Mouse (Mus musculus) frontal cortex, postnatal 25 days (tissue): ENCODE measurements around the gene Asic2.

Experiments used
- DNase-seq, 2 experiments: peaks; one replicate each; pipeline ENCODE4 v3.0.0; 2022; ENCODE audit warnings: low spot score in 2 of 2

Asic2 gene

GRCm38 (mm10) chr11:81841001-81841400 is 127.3 kb downstream of the Asic2 start:
- DNase-seq = no peak

DNA sequence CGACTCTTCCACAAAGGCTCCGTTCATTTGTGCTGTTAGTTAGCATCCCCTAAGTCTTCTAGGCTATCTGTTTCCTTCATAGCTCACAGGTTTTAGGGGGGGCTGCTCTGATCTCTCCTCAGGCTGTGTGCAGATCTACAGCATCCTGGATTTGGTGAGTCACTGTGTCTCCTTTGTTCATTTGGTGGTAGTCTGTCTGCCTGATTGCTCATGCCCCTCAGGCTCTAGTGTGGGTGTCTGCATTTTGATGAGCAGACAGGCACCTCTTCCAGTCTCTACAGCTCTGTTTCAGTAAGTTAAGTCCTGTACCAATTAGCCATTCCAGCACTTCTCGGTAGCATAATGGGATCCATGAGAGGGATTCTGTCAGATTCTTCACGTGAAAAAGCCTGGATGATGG is 129.8 kb downstream of the Asic2 start:
- no peak for DNase-seq

DNA sequence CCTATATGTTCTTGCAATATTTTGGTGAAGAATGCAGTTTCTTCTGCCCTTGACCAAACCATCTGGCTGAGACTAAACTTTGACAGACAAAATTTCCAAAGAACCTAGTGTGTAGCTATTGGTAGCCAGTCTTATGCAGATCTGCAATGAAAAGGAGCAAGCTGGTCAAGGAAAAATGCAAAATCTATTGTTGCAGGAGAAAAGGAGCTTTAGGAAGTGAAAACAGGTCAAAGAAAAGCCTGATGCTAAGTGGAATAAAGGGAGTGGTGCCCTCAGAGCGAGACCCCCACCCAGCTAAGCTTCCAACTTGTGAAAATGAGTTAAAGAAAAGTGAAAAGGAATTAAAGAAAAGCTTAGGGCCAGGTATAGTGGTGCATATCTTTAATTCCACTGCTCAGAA is 135.9 kb downstream of the Asic2 start:
- no peak for DNase-seq

DNA sequence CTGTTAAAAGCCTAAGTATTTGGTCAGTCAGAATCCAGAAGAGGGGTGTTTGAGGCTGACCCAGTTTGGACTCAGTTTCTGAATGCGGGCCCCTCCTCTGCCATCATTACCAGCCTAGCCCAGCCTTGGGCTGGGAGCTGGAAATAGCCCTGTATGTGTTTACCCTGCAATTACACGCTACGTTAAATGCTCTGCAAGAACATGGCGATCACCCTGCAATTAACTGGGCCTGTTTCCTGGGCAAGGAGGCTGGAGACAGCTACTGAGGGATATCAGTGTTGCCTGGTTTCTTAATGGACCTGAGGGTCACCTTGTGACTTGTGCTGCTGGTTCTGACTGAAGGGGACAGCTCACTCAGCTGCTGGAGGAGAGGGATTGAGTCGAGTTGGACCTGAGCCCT is 151.7 kb downstream of the Asic2 start:
- DNase-seq = no peak

- peak in 1 of 2 experiments; percentile 34 for DNase-seq
Measured at GRCm38 (mm10) chr11:81814816-81815215, 153.4 kb downstream of the Asic2 start.

GRCm38 (mm10) chr11:81806905-81807659 is 161.2 kb downstream of the Asic2 start:
- no peak for DNase-seq

- no peak for DNase-seq
Measured at GRCm38 (mm10) chr11:81803544-81803943, 164.7 kb downstream of the Asic2 start.

DNA sequence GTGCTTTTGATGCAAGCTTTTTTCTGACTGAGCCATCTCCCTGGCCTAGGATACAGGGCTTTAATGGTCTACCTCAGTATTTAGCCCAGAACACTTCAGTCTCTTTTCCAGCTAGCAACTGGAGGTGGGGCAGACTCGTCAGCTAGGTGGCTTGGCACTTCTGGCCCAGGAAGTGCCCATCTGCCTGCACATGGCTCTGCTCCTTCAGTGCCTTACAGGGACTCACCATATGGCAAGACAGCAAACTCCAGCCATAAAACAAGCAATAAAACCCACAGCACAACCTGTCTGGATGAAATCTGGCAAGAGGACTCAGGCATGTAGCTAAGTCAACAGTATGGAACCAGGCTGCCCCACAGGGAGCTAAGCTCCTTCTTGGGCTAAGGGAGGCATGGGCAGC is 165.6 kb downstream of the Asic2 start:
- no peak for DNase-seq

DNA sequence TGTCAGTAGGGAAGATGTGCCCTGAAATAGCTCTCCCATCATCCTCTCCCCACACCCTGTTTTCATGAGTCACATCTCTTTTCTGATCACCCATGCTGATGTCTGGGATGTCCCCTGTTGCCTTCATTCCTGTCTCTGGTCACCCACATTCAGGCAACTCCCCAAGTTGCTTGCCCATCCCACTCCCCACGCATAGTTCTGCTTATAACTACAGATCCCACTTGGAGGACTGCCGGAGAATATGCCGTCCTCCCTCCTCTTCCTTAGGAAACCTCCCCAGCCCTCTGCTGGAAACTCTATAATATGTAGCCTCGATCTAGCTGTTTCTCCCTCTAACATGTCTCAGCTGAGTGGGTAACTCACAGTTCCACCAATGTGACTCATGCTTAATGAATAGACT is 167.4 kb downstream of the Asic2 start:
- DNase-seq = peak in 1 of 2 experiments; percentile 17

GRCm38 (mm10) chr11:81793588-81793987 is 174.7 kb downstream of the Asic2 start:
- no peak for DNase-seq

- no peak for DNase-seq
Measured at GRCm38 (mm10) chr11:81791579-81791978, 176.7 kb downstream of the Asic2 start.

DNA sequence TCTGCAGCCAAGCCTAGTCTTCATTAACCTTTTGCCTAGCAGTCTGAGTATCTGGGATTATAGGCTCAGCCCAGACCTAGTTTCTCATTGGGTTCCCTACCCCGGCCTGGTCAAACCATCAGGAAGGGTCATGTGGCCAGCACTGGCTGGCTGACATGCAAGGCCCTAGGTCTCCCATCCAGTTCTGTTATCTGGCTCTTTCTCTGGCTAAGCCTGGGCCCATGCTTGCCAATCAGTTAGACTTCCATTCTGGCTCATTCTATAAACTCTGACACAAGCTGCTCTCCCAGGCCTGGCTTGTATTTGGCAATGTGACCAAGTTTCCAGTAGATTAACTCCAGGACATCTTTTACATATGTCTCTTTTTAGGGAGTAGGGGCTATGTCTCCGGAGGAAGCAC is 187.7 kb downstream of the Asic2 start:
- no peak for DNase-seq

DNA sequence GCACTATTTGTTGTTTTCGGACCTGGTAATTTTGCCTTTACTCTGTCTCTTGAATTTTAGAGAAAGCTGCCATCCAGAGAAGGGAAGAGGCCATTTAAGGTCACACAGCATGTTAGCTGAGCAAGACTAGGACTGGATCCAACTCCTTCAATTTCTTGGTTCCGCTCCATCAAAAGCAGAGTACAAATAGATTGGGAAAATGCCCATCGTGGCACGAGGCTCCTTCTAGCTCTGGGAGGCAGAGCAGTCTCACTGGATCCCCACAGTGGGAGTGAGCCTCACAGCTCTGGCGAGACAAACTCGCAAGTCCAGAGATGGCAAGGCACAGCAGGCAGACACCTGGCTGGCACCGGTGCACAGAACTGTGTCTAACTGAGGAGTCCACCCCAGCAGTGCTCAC is 188.4 kb downstream of the Asic2 start:
- no peak for DNase-seq

- no peak for DNase-seq
Measured at GRCm38 (mm10) chr11:81771195-81771895, 196.9 kb downstream of the Asic2 start.

DNA sequence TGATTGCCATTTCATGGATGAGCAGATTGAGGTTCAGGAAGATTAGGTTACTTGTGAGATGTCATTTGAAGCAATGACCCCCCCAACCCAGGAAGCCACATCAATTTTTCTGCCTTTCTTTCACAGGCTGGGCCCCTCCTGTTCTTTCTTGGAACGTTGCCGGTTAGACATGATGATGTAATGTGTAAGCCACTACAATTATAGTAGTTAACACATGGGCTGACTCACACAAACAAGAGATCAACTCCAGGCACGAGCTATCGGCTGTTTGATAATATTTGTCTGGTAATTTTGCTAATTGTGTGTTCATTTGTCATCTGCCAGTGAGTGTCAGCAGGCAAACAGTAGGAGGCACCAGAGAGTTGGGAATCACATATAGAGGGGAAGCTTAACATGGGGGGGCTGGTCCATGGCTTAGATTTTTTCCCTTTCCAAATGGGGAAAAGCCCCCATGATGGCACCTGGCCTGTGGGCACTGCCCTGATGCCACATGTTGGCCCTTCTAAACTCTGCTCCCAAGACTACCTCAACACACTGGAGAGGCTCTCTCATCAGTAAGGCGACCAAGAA is 198.5 kb downstream of the Asic2 start:
- DNase-seq = no peak

DNA sequence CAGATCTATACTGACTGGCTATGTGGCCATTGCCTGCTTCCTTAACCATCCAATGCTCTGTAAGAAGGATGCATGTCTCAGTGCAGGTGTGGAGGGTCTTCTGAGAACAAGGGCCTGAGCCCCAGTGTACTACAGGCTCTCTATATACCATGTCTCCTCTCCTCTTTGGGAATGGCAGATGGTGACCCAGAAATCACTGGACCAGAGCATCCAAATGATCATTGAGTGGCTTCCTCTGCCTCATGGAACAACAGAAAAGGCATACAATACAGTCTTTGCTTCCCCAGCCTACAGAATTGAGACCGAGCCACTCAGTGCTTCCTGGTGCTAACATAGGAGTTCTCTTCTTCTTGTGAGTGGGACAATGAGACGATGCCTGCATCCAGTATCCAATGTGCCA is 200.0 kb downstream of the Asic2 start:
- DNase-seq = no peak

DNA sequence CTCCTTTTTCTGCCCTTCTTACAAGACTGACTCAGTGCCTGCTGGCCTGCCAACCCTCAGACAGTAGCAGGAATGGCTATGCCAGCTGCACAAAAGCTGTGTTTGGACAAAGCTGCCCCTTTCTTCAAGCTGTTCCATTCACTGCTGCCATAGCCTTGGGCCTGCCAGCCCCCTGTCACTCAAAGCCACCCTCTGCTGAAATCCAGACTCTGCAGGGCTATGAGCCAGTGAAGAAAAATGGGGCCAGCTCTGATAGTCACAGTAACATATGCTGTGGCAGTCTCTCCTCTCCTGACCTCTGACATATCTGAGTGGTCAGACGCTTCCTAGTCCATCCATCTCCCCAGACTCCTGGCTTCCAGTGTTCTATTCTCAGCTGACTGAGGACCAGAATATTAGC is 200.5 kb downstream of the Asic2 start:
- peak in 1 of 2 experiments; percentile 15 for DNase-seq

DNA sequence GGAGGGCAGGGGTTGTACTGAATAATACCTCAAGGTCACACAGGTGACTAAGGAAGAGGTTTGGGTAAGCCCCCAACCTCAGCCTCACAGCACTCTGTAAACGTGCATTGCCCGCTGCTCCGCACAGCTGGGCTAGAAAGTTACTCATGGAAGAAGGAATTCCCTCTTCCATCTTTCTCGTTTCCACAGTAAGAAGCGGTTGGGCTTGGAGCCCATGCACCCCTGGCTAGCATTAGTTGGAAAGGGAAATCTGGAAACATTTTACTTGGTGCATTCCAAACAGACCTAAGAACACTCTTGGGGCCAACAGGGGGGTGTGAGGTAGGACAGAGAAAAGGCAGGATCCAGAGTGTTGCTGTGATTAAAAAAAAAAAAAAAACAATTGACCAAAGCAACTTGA is 203.0 kb downstream of the Asic2 start:
- DNase-seq = no peak

DNA sequence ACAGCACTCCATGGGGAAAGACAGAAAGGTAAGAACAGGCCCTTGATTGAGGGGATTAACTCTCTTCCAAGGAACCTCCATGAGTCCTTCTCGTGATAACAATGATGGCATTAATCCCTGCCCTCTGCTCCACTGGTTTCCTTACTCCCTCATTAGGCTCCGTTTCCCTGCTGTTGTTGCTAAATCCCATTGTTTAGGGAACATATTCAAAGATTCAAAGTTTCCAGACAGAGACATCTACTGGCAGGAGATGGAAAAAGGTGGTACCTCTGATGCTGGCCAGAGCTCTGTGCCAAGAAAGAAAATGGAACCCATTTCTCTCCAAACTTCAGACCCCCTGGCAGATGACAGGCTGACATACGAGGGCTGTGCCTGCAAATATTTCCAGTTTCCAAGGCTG is 203.5 kb downstream of the Asic2 start:
- no peak for DNase-seq

GRCm38 (mm10) chr11:81757221-81757620 is 211.0 kb downstream of the Asic2 start:
- no peak for DNase-seq

GRCm38 (mm10) chr11:81750876-81751275 is 217.4 kb downstream of the Asic2 start:
- no peak for DNase-seq

- DNase-seq = no peak
Measured at GRCm38 (mm10) chr11:81750016-81750415, 218.2 kb downstream of the Asic2 start.

- no peak for DNase-seq
Measured at GRCm38 (mm10) chr11:81738995-81739394, 229.3 kb downstream of the Asic2 start.
